Mouse (Mus musculus): ENCODE results near the gene Gdpd4. TPM values are rescaled to one million over a fixed set of nuclear protein-coding genes. Genes with fewer than 3 reads are reported as not detected.

Gene Gdpd4
- polyA plus RNA-seq, 1 experiment = not detected

DNA sequence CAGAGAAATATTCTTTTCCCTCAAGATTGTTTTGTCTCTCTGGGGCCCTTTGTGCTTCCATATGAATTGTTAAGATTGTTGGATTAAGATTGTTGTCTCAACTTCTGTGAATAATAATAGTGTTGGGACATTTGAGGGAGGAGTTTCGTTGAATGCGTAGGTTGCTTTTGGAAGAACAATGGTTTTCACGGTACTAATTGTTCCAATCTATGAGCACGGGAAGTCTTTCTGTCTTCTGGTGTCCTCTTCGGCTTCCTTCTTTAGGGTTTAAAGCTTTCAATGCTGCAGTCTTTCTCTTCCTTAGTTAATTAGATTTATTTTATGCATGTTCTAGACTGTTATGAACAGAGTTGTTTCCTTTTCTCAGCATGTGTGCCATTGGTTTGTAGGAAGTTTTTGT, 7.2 kb downstream of the Gdpd4 start:
- H3K36me3 ChIP-seq (ENCODE audit: control insufficient read depth, insufficient read depth, low read length) = no peaks in the 10 kb centered on the region
- H3K27ac ChIP-seq (ENCODE audit: insufficient read depth, low read depth, low read length) = no peak overlapping the region
- 94% methylated on average over 5 of the region's 5 CpGs for WGBS
- no peaks in the 10 kb centered on the region for H3K4me1 ChIP-seq (ENCODE audit: control insufficient read depth, insufficient read depth, insufficient read length, low read length)
- no peaks in the 10 kb centered on the region for H3K27me3 ChIP-seq (ENCODE audit: control insufficient read depth, insufficient read depth, low read length)
- H3K4me3 ChIP-seq (ENCODE audit: low read depth, low read length) = no peak overlapping the region
- TF ChIP-seq POLR2A (IDR thresholded peaks at IDR 0.05; ENCODE audit: low read depth, low read length) (no peak), CTCF (IDR thresholded peaks at IDR 0.05; ENCODE audit: extremely low read depth, insufficient read length, insufficient replicate concordance, low read depth, low read length) (no peak)

GRCm38 (mm10) chr7:97944485-97944884, 24.7 kb downstream of the Gdpd4 start:
- no peak overlapping the region for H3K27ac ChIP-seq (ENCODE audit: insufficient read depth, low read depth, low read length)
- H3K4me3 ChIP-seq (ENCODE audit: low read depth, low read length) = no peak overlapping the region
- H3K4me1 ChIP-seq (ENCODE audit: control insufficient read depth, insufficient read depth, insufficient read length, low read length) = no peaks in the 10 kb centered on the region
- TF ChIP-seq POLR2A (IDR thresholded peaks at IDR 0.05; ENCODE audit: low read depth, low read length) (no peak), CTCF (IDR thresholded peaks at IDR 0.05; ENCODE audit: extremely low read depth, insufficient read length, insufficient replicate concordance, low read depth, low read length) (no peak)
- H3K27me3 ChIP-seq (ENCODE audit: control insufficient read depth, insufficient read depth, low read length) = no peaks in the 10 kb centered on the region
- H3K36me3 ChIP-seq (ENCODE audit: control insufficient read depth, insufficient read depth, low read length) = no peaks in the 10 kb centered on the region
- WGBS = 76% methylated on average over 1 of the region's 1 CpGs

- Histone ChIP-seq H3K36me3 (ENCODE audit: control insufficient read depth, insufficient read depth, low read length) (no peaks in the 10 kb centered on the region), H3K27me3 (ENCODE audit: control insufficient read depth, insufficient read depth, low read length) (no peaks in the 10 kb centered on the region), H3K4me1 (ENCODE audit: control insufficient read depth, insufficient read depth, insufficient read length, low read length) (no peaks in the 10 kb centered on the region), H3K27ac (ENCODE audit: insufficient read depth, low read depth, low read length) (no peak overlapping the region), H3K4me3 (ENCODE audit: low read depth, low read length) (no peak overlapping the region)
- TF ChIP-seq CTCF (IDR thresholded peaks at IDR 0.05; ENCODE audit: extremely low read depth, insufficient read length, insufficient replicate concordance, low read depth, low read length) (no peak), POLR2A (IDR thresholded peaks at IDR 0.05; ENCODE audit: low read depth, low read length) (no peak)
- WGBS = 53% methylated on average over 4 of the region's 4 CpGs
Observed at GRCm38 (mm10) chr7:97972486-97972885, 52.7 kb downstream of the Gdpd4 start.

DNA sequence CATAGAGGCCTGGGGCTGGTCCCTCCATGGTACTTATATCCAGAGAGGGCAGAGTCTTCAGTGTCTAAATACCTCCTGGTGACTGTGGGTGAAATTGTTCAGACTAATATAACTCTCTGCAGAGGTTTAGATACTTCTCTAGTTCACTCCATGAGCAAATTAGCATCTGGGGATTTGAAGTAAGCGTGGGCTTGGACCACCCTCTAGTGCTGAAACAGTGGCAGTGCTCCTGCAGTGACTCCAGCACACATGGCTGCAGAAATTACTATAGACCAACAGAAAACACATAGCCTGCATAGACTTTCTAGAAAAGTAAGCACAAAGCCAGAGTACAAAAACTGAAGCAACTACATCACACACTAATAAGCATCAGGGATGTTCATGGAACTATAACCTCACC, 57.7 kb downstream of the Gdpd4 start:
- H3K4me3 ChIP-seq (ENCODE audit: low read depth, low read length) = no peak overlapping the region
- H3K27me3 ChIP-seq (ENCODE audit: control insufficient read depth, insufficient read depth, low read length) = no peaks in the 10 kb centered on the region
- H3K27ac ChIP-seq (ENCODE audit: insufficient read depth, low read depth, low read length) = no peak overlapping the region
- TF ChIP-seq CTCF (IDR thresholded peaks at IDR 0.05; ENCODE audit: extremely low read depth, insufficient read length, insufficient replicate concordance, low read depth, low read length) (peak; percentile 70; the same call in 1 of the 2 replicates), POLR2A (IDR thresholded peaks at IDR 0.05; ENCODE audit: low read depth, low read length) (no peak)
- no peaks in the 10 kb centered on the region for H3K4me1 ChIP-seq (ENCODE audit: control insufficient read depth, insufficient read depth, insufficient read length, low read length)
- WGBS = 43% methylated on average over 1 of the region's 1 CpGs
- H3K36me3 ChIP-seq (ENCODE audit: control insufficient read depth, insufficient read depth, low read length) = no peaks in the 10 kb centered on the region

DNA sequence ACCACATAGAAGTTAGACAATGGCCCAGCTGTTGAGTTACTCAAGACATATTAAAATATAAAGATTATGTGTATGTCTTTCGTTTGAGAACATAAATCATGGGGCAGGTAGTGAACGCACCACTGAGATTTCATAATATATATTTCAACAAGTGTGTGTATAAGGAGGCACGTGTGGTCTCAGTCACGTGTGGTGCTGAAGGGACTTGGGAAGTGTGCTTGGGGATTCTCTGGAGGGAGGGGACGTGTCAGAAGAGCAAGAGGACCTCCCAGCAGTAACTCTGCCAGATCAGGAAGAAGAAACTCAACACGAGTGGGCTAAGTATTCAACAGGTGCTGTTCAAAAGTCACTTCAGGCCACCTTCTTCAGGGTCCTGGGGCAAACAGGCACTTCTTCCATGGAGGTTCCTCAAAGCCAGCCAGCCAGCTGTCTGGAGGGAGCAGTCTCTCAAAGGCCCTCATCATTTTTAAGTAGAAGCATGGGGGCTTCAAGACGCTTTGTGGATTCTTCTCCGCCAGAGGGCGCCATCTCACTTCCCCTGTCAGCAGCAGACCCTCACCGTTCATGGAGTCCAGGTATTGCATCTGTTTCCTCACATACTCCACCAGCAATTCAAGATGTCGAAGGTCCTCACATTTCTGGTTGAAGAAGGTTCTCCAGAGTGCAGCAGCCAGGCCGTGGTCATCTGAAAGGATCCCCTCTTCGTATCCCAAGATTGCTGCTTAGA, 64.5 kb downstream of the Gdpd4 start:
- TF ChIP-seq CTCF (IDR thresholded peaks at IDR 0.05; ENCODE audit: extremely low read depth, insufficient read length, insufficient replicate concordance, low read depth, low read length) (peak; percentile 43; the same call in 1 of the 2 replicates), POLR2A (IDR thresholded peaks at IDR 0.05; ENCODE audit: low read depth, low read length) (no peak)
- Histone ChIP-seq H3K4me3 (ENCODE audit: low read depth, low read length) (no peak overlapping the region), H3K36me3 (ENCODE audit: control insufficient read depth, insufficient read depth, low read length) (no peaks in the 10 kb centered on the region), H3K27me3 (ENCODE audit: control insufficient read depth, insufficient read depth, low read length) (no peaks in the 10 kb centered on the region), H3K27ac (ENCODE audit: insufficient read depth, low read depth, low read length) (no peak overlapping the region), H3K4me1 (ENCODE audit: control insufficient read depth, insufficient read depth, insufficient read length, low read length) (no peaks in the 10 kb centered on the region)
- 66% methylated on average over 13 of the region's 13 CpGs for WGBS

- Histone ChIP-seq H3K36me3 (ENCODE audit: control insufficient read depth, insufficient read depth, low read length) (no peaks in the 10 kb centered on the region), H3K27me3 (ENCODE audit: control insufficient read depth, insufficient read depth, low read length) (no peaks in the 10 kb centered on the region), H3K27ac (ENCODE audit: insufficient read depth, low read depth, low read length) (no peak overlapping the region), H3K4me3 (ENCODE audit: low read depth, low read length) (no peak overlapping the region), H3K4me1 (ENCODE audit: control insufficient read depth, insufficient read depth, insufficient read length, low read length) (no peaks in the 10 kb centered on the region)
- TF ChIP-seq POLR2A (IDR thresholded peaks at IDR 0.05; ENCODE audit: low read depth, low read length) = no peak
- no peak for TF ChIP-seq CTCF (IDR thresholded peaks at IDR 0.05; ENCODE audit: extremely low read depth, insufficient read length, insufficient replicate concordance, low read depth, low read length)
- 45% methylated on average over 7 of the region's 7 CpGs for WGBS
Observed at GRCm38 (mm10) chr7:98002617-98003016, 82.9 kb downstream of the Gdpd4 start.

- no peaks in the 10 kb centered on the region for H3K27me3 ChIP-seq (ENCODE audit: control insufficient read depth, insufficient read depth, low read length)
- TF ChIP-seq CTCF (IDR thresholded peaks at IDR 0.05; ENCODE audit: extremely low read depth, insufficient read length, insufficient replicate concordance, low read depth, low read length) = no peak
- TF ChIP-seq POLR2A (IDR thresholded peaks at IDR 0.05; ENCODE audit: low read depth, low read length) = no peak
- no peak overlapping the region for H3K4me3 ChIP-seq (ENCODE audit: low read depth, low read length)
- peaks cover 11% of the 10 kb centered on the region; the same call in 1 of the 2 replicates for H3K36me3 ChIP-seq (ENCODE audit: control insufficient read depth, insufficient read depth, low read length)
- H3K27ac ChIP-seq (ENCODE audit: insufficient read depth, low read depth, low read length) = no peak overlapping the region
- H3K4me1 ChIP-seq (ENCODE audit: control insufficient read depth, insufficient read depth, insufficient read length, low read length) = no peaks in the 10 kb centered on the region
- WGBS = 58% methylated on average over 9 of the region's 9 CpGs
Observed at GRCm38 (mm10) chr7:98048101-98048824, 128.5 kb downstream of the Gdpd4 start.

Measured in small intestine, adult 2 months (tissue).